7 mouse cellular contexts compared by ENCODE assay signal in the genomic region with DNA sequence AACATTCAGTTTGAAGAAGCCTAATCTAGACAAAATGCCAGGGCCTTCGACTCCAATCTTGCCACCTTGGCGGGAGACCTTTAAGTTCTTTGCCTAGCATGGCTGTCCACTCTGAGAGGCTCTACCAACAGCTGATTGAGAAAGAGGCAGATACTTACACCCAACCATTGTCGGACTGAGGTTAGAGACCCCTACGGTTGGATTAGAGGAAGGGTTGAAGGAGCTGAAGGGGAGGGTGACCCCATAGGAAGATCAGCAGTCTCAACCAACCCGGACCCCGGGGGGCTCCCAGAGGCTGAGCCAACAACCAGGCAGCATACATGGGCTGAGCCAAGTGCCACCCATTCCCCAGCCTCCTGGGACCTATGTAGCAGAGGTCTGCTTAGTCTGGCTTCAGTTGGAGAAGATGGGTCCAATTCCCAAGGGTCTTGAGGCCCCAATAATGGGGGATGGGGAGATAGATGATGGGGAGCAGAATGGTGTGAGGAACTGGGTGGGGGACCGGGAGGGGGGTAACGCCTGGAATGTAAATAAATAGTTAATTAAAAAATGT. TPM values are rescaled to one million over a fixed set of nuclear protein-coding genes. Genes with fewer than 3 reads are reported as not detected.
DNase-seq lines count a peak whose midpoint lies in the region; ATAC-seq and TF ChIP-seq lines count a peak whose summit lies in the region.

No protein-coding gene starts in this region.

- 56% methylated on average over 8 of the region's 8 CpGs for WGBS in heart, embryonic 14.5 days
- 64% methylated on average over 8 of the region's 8 CpGs for WGBS in limb, embryonic 13.5 days
- WGBS in small intestine, adult 2 months: 54% methylated on average over 8 of the region's 8 CpGs

- TF ChIP-seq POLR2A in small intestine, adult 2 months (IDR thresholded peaks at IDR 0.05; ENCODE audit: low read depth, low read length): no peak

- H3K36me3 ChIP-seq in heart, embryonic 14.5 days (ENCODE audit: control insufficient read depth, insufficient read depth, low read length): no peaks in the 10 kb centered on the region
- H3K36me3 ChIP-seq in limb, embryonic 13.5 days: no peaks in the 10 kb centered on the region
- no peaks in the 10 kb centered on the region for H3K36me3 ChIP-seq in small intestine, adult 2 months (ENCODE audit: control insufficient read depth, insufficient read depth, low read length)

- H3K9ac ChIP-seq in heart, embryonic 14.5 days (ENCODE audit: low read length): peak overlapping the region; percentile 96
- H3K9ac ChIP-seq in limb, embryonic 13.5 days: no peak overlapping the region

- H3K27ac ChIP-seq in heart, embryonic 14.5 days (replicated peaks in 1 of 2; ENCODE audit: control insufficient read depth in 1 of 2, insufficient read depth in 1 of 2, low read depth in 2 of 2, low read length in 2 of 2): no peak overlapping the region
- no peak overlapping the region for H3K27ac ChIP-seq in limb, embryonic 13.5 days
- no peak overlapping the region for H3K27ac ChIP-seq in small intestine, adult 2 months (ENCODE audit: insufficient read depth, low read depth, low read length)

- ATAC-seq in heart, embryonic 14.5 days (ENCODE audit: insufficient number of reproducible peaks, insufficient read depth, low FRiP score, low read depth): no peak
- peak; percentile 68 for ATAC-seq in limb, embryonic 13.5 days (ENCODE audit: low FRiP score, low read depth)

- no peaks in the 10 kb centered on the region for H3K9me3 ChIP-seq in heart, embryonic 14.5 days (ENCODE audit: control insufficient read depth, low read length)
- H3K9me3 ChIP-seq in limb, embryonic 13.5 days: no peaks in the 10 kb centered on the region

- peak overlapping the region; percentile 66 for H3K4me2 ChIP-seq in heart, embryonic 14.5 days (ENCODE audit: low read length)
- H3K4me2 ChIP-seq in limb, embryonic 13.5 days (replicated peaks): peak overlapping the region; percentile 74

- peak overlapping the region; percentile 85 to 94 for H3K4me3 ChIP-seq in heart, embryonic 14.5 days (ENCODE audit: control insufficient read depth in 1 of 2, insufficient read depth in 1 of 2, low read depth in 1 of 2, low read length in 2 of 2)
- peak overlapping the region; percentile 79 for H3K4me3 ChIP-seq in limb, embryonic 13.5 days
- peak overlapping the region; percentile 89 for H3K4me3 ChIP-seq in small intestine, adult 2 months (ENCODE audit: low read depth, low read length)

- peaks cover 5 to 7% of the 10 kb centered on the region in 2 experiments; a peak in 2 of 4 replicates for H3K4me1 ChIP-seq in heart, embryonic 14.5 days (ENCODE audit: control insufficient read depth in 2 of 2, insufficient read depth in 2 of 2, low read length in 2 of 2)
- H3K4me1 ChIP-seq in limb, embryonic 13.5 days: peaks cover 7% of the 10 kb centered on the region
- H3K4me1 ChIP-seq in small intestine, adult 2 months (ENCODE audit: control insufficient read depth, insufficient read depth, insufficient read length, low read length): peaks cover 3% of the 10 kb centered on the region

- H3K27me3 ChIP-seq in heart, embryonic 14.5 days (ENCODE audit: control insufficient read depth, insufficient read depth, low read length): no peaks in the 10 kb centered on the region
- 0 out of 2 replicates have a peak, but pooled peaks cover 2% of the 10 kb centered on the region for H3K27me3 ChIP-seq in limb, embryonic 13.5 days
- no peaks in the 10 kb centered on the region for H3K27me3 ChIP-seq in small intestine, adult 2 months (ENCODE audit: control insufficient read depth, insufficient read depth, low read length)

- TF ChIP-seq CTCF in small intestine, adult 2 months (IDR thresholded peaks at IDR 0.05; ENCODE audit: extremely low read depth, insufficient read length, insufficient replicate concordance, low read depth, low read length): no peak

- peak; percentile 11 for DNase-seq in right cerebral cortex, postnatal 4 days
- no peak for DNase-seq in right cerebral cortex, postnatal 14 days
- peak; percentile 60 for DNase-seq in cerebellum, adult 9-11 months
- no peak for DNase-seq in layer of hippocampus, adult 9-11 months

RNA-seq across cellular contexts. Expression of a gene that starts 0.5 kb away (rescaled TPM):
- polyA plus RNA-seq in heart, embryonic 14.5 days (2014; fragmentation: Nextera tagmentation; extraction: Ambion mirVana): 83.6 and 87.9 TPM in 2 replicates
- polyA plus RNA-seq in limb, embryonic 13.5 days (2015; fragmentation: Nextera tagmentation; extraction: Ambion mirVana): 119 and 120 TPM in 2 replicates
- 0.09 and 1.5 TPM in 2 replicates for polyA plus RNA-seq in small intestine, adult 2 months (2012; rRNA removed)

RNA-seq across cellular contexts. Expression of a gene that starts 45.5 kb away (rescaled TPM):
- 50.4 and 51.5 TPM in 2 replicates for polyA plus RNA-seq in heart, embryonic 14.5 days (2014; fragmentation: Nextera tagmentation; extraction: Ambion mirVana)
- 76.7 and 77.1 TPM in 2 replicates for polyA plus RNA-seq in limb, embryonic 13.5 days (2015; fragmentation: Nextera tagmentation; extraction: Ambion mirVana)
- 1.5 and 1.8 TPM in 2 replicates for polyA plus RNA-seq in small intestine, adult 2 months (2012; rRNA removed)

Comparison
In these comparisons a context has a peak if more than half of its experiments do, and no peak if none do; other contexts are left out.
1. DNase-seq: peak in right cerebral cortex, postnatal 4 days (single experiment) and cerebellum, adult 9-11 months (single experiment); none in right cerebral cortex, postnatal 14 days (single experiment) and layer of hippocampus, adult 9-11 months (single experiment).
2. RNA of a gene that starts 0.5 kb away (polyA plus RNA-seq): 119 to 120 TPM in limb, embryonic 13.5 days and 83.6 to 87.9 TPM in heart, embryonic 14.5 days; 0.09 to 1.5 TPM in small intestine, adult 2 months; every median in the first group is over 10 times any median in the second.
3. RNA of a gene that starts 45.5 kb away (polyA plus RNA-seq): 76.7 to 77.1 TPM in limb, embryonic 13.5 days and 50.4 to 51.5 TPM in heart, embryonic 14.5 days; 1.5 to 1.8 TPM in small intestine, adult 2 months; every median in the first group is over 10 times any median in the second.
4. Peak in every context shown above with its lines, with median percentiles within 50 percentile points of each other: H3K4me3 ChIP-seq.